Mouse (Mus musculus) midbrain, embryonic 13.5 days (tissue): ENCODE measurements around the gene Syt7. TPM values are rescaled to one million over a fixed set of nuclear protein-coding genes. Genes with fewer than 3 reads are reported as not detected.

Source experiments
- ATAC-seq: fragments of 200-750 bp; cut with Nextera tagmentation; 2 replicates; pipeline ENCODE4 v1.8.0; 2017; ENCODE audit warnings: mild to moderate bottlenecking, moderate TSS enrichment, moderate library complexity
- H3K27ac ChIP-seq: fragments of 300-500 bp; sonication (generic); 2 replicates; pipeline ENCODE4 v1.5.1; 2015; ENCODE audit warnings: inconsistent platforms, mild to moderate bottlenecking, moderate library complexity
- H3K27me3 ChIP-seq: fragments of 300-500 bp; sonication (generic); 2 replicates; pipeline ENCODE4 v1.6.1; 2015; ENCODE audit warnings: mild to moderate bottlenecking, inconsistent platforms
- H3K36me3 ChIP-seq: fragments of 300-500 bp; sonication (generic); 2 replicates; pipeline ENCODE4 v1.6.1; 2015; ENCODE audit warnings: mild to moderate bottlenecking, inconsistent platforms
- H3K4me1 ChIP-seq: fragments of 300-500 bp; sonication (generic); replicated peaks from 2 replicates; pipeline ENCODE4 v1.6.1; 2015; ENCODE audit warnings: inconsistent platforms
- H3K4me2 ChIP-seq: fragments of 300-500 bp; sonication (generic); replicated peaks from 2 replicates; pipeline ENCODE4 v1.6.1; 2015; ENCODE audit warnings: moderate library complexity, mild to moderate bottlenecking, inconsistent platforms
- H3K4me3 ChIP-seq: fragments of 300-500 bp; sonication (generic); replicated peaks from 2 replicates; pipeline ENCODE4 v1.5.1; 2015; ENCODE audit warnings: mild to moderate bottlenecking, inconsistent platforms
- H3K9ac ChIP-seq: fragments of 300-500 bp; sonication (generic); replicated peaks from 2 replicates; pipeline ENCODE4 v1.6.1; 2015; ENCODE audit warnings: mild to moderate bottlenecking, inconsistent platforms
- H3K9me3 ChIP-seq: fragments of 300-500 bp; sonication (generic); 2 replicates; pipeline ENCODE4 v1.6.1; 2016; ENCODE audit warnings: mild to moderate bottlenecking, inconsistent platforms
- WGBS: fragments of 180-500 bp; shearing (Covaris S2); methylation state at CpG from one replicate; pipeline ENCODE4 v1.1.7; 2015; 5-methylcytosine and 5-hydroxymethylcytosine counted together
- polyA plus RNA-seq: library from polyadenylated mRNA; unstranded; fragments of >200 nt; fragmentation: Nextera tagmentation; extraction: Ambion mirVana; gene quantifications from 2 replicates; pipeline ENCODE4 v1.2.1, GENCODE M21; 2015

The Syt7 gene
- 8.2 and 8.8 TPM in 2 replicates for polyA plus RNA-seq

DNA sequence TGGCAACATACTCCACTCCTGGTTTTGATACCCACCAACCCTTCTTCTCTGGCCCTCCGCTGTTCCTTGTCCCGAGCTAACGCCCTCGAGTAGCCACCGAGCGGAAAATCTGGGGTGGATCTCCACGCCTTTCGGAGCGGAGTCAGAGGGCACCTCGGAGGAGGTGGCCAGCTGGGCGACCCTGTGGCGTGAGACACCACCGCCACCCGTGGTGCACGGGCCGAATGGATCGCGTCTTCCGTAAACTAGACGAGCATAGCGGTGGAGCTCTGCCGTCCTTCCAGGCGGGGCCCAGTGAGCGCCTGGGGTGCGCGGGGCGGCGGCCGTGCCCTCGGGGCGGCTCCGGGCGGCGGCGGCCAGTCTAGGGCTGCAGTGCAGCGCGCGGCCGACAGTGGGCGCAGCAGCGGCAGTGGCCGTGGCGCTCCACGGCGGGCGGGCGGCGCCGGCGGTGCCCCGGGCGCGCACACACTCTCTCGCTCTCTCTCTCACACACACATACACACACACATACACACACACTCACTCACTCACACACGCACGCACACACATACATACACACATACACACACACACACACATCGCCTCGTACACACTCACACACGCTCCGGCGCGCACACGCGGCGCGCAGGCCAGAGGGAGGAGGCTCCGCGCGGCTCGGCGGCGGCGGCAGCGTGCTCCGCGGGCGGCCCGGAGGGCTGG lies at the start of gene Syt7:
Gene Syt7 (plus strand): TSS at position 476 of the 699 bp plus-strand sequence.
- peaks cover 51% of the 10 kb centered on the region for H3K4me1 ChIP-seq

GRCm38 (mm10) chr19:10339271-10339670 lies 49.6 kb upstream of the Syt7 start:
- Histone ChIP-seq H3K4me3 (no peak overlapping the region), H3K36me3 (no peaks in the 10 kb centered on the region), H3K27me3 (peaks cover 23% of the 10 kb centered on the region), H3K4me1 (peaks cover 55% of the 10 kb centered on the region), H3K9ac (0 out of 2 replicates have a peak overlapping the region, but pooled peaks have one; percentile 12), H3K4me2 (no peak overlapping the region), H3K27ac (peak overlapping the region; percentile 2; the same call in 1 of the 2 replicates), H3K9me3 (no peaks in the 10 kb centered on the region)
- 4% methylated on average over 5 of the region's 5 CpGs for WGBS
- no peak for ATAC-seq

More for the DNA sequence above, at the start of gene Syt7:
- ATAC-seq: peak; percentile 85
- H3K36me3 ChIP-seq: no peaks in the 10 kb centered on the region
- H3K27ac ChIP-seq: peak within 1 kb of the TSS; percentile 71
- H3K9me3 ChIP-seq: no peaks in the 10 kb centered on the region
- under 1% methylated on average over 64 of the region's 78 CpGs for WGBS
- peaks cover 23% of the 10 kb centered on the region; the same call in 1 of the 2 replicates for H3K27me3 ChIP-seq
- H3K4me2 ChIP-seq: peak within 1 kb of the TSS; percentile 79
- peak within 1 kb of the TSS; percentile 86 for H3K9ac ChIP-seq
- H3K4me3 ChIP-seq: peak within 1 kb of the TSS; percentile 72

DNA sequence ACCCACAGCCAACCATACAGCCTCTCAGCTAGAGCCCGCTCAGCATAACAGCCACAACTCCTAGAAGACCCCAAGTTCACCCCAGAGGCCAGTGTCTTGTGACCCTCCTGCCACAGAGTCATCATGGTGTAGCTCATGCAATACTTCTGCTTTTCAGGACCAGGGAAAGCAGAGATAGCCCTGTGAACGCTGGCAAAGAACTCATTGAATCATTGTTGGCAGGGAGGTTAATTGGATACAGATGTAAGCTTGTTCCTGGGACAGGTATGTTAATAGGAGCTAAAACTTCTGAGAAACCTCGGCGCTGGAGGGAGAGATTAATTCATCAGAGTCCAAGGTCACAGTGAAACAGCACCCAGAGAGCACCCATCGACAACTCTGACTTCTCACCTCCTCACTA lies 48.2 kb upstream of the Syt7 start:
- H3K4me2 ChIP-seq: no peak overlapping the region
- 36% methylated on average over 5 of the region's 5 CpGs for WGBS
- H3K9ac ChIP-seq: no peak overlapping the region
- H3K4me3 ChIP-seq: no peak overlapping the region
- H3K27me3 ChIP-seq: peaks cover 28% of the 10 kb centered on the region
- no peak overlapping the region for H3K27ac ChIP-seq
- H3K4me1 ChIP-seq: peaks cover 55% of the 10 kb centered on the region
- no peaks in the 10 kb centered on the region for H3K36me3 ChIP-seq
- ATAC-seq: no peak
- no peaks in the 10 kb centered on the region for H3K9me3 ChIP-seq

DNA sequence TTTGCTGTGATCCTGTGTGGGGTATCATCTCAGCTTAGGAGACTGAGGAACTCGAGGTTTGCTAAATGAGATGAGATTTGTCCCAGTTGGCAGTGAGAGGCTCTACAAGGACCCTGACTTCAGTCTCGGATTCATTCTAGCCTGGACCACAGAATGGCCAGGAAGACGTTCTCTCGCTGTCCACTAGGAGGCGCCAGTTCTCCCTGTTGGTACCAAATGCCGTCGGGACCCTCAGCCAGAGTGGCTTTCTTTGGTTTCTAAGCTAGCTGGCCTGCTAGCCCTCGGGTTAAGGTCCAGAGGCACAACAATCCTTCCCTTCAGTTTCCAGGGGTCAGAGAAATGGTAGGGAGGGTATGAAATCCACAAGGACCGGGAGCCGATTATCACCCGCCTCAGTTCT lies 47.7 kb upstream of the Syt7 start:
- ATAC-seq: no peak
- Histone ChIP-seq H3K9me3 (no peaks in the 10 kb centered on the region), H3K9ac (no peak overlapping the region), H3K4me1 (peaks cover 56% of the 10 kb centered on the region), H3K27me3 (peaks cover 28% of the 10 kb centered on the region), H3K4me2 (no peak overlapping the region), H3K36me3 (no peaks in the 10 kb centered on the region), H3K27ac (no peak overlapping the region), H3K4me3 (no peak overlapping the region)
- 17% methylated on average over 11 of the region's 11 CpGs for WGBS

DNA sequence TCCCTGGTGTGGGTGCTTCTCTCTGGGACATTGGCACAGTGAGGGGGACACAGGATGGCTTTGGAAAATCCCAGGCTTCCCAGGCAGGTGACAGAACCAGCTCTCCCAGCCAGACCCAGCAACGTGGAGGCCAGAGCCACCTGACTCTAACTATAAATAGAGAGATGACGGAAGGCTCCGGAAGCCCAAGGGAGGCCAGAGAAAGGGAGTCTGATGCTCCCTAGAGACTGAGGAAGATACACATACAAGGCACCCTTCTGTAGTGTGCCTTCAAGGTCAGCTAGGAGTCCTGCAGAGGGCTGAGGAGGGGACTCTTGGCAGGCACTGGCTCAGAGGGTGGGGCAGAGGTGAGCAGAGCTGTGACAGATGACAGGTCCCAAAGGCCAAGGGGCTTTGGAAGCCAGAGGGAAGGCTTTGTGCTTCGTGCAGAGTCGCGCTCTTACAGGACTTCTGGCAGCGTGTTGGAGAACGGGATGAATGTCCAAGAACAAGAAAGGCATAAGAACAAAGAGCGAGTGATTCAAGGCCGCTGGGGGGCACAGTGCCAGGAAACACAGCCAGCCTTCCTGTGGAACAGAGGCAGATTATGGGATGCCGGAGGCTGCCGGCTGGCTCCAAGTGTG lies 47.0 kb upstream of the Syt7 start:
- 25% methylated on average over 12 of the region's 12 CpGs for WGBS
- peak; percentile 58 for ATAC-seq
- H3K4me1 ChIP-seq: peaks cover 60% of the 10 kb centered on the region
- no peak overlapping the region for H3K4me3 ChIP-seq
- H3K27ac ChIP-seq: peak overlapping the region; percentile 55; the same call in 1 of the 2 replicates
- peaks cover 28% of the 10 kb centered on the region for H3K27me3 ChIP-seq
- H3K9me3 ChIP-seq: no peaks in the 10 kb centered on the region
- no peaks in the 10 kb centered on the region for H3K36me3 ChIP-seq
- H3K9ac ChIP-seq: no peak overlapping the region
- no peak overlapping the region for H3K4me2 ChIP-seq

GRCm38 (mm10) chr19:10343866-10344265 lies 45.0 kb upstream of the Syt7 start:
- ATAC-seq: no peak
- 89% methylated on average over 10 of the region's 10 CpGs for WGBS

GRCm38 (mm10) chr19:10345696-10346095 lies 43.2 kb upstream of the Syt7 start:
- ATAC-seq: no peak
- Histone ChIP-seq H3K27ac (no peak overlapping the region), H3K27me3 (peaks cover 16% of the 10 kb centered on the region; the same call in 1 of the 2 replicates), H3K9me3 (peaks cover 3% of the 10 kb centered on the region; the same call in 1 of the 2 replicates), H3K4me3 (no peak overlapping the region), H3K9ac (no peak overlapping the region), H3K4me2 (no peak overlapping the region), H3K36me3 (no peaks in the 10 kb centered on the region), H3K4me1 (peaks cover 39% of the 10 kb centered on the region)
- 44% methylated on average over 12 of the region's 12 CpGs for WGBS

More at GRCm38 (mm10) chr19:10343866-10344265, 45.0 kb upstream of the Syt7 start:
- peaks cover 57% of the 10 kb centered on the region for H3K4me1 ChIP-seq
- H3K9me3 ChIP-seq: no peaks in the 10 kb centered on the region
- no peak overlapping the region for H3K27ac ChIP-seq
- H3K9ac ChIP-seq: no peak overlapping the region
- H3K36me3 ChIP-seq: no peaks in the 10 kb centered on the region
- peaks cover 28% of the 10 kb centered on the region for H3K27me3 ChIP-seq
- no peak overlapping the region for H3K4me3 ChIP-seq
- H3K4me2 ChIP-seq: no peak overlapping the region

- Histone ChIP-seq H3K9me3 (peaks cover 3% of the 10 kb centered on the region; the same call in 1 of the 2 replicates), H3K36me3 (no peaks in the 10 kb centered on the region), H3K27me3 (peaks cover 13% of the 10 kb centered on the region; the same call in 1 of the 2 replicates), H3K9ac (no peak overlapping the region), H3K4me3 (no peak overlapping the region), H3K4me2 (no peak overlapping the region), H3K4me1 (peaks cover 22% of the 10 kb centered on the region), H3K27ac (peak overlapping the region; percentile 41; the same call in 1 of the 2 replicates)
- ATAC-seq: peak; percentile 60
- WGBS: 17% methylated on average over 5 of the region's 5 CpGs
Observed at GRCm38 (mm10) chr19:10347628-10348273, 41.1 kb upstream of the Syt7 start.

DNA sequence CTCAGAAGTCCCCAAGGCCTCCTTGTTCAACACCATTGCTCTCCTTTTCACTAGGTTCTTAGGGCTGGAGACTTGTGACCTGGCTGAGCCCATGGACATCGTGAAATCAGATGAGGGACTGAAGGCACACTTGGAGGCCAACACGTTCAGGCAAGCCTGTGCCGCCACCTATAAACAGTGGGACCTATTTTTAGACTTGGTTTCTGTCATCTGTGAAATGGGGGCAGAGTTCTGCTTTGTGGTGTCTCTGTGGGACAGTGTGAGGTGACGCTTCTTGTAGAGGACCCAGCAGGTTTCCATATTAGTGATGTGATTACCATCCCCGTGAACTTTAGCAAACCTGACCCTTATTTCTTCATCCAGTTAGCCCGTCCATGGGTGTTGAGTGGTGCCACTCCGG lies 36.7 kb upstream of the Syt7 start:
- 91% methylated on average over 7 of the region's 7 CpGs for WGBS
- no peak for ATAC-seq
- no peak overlapping the region for H3K9ac ChIP-seq
- H3K4me1 ChIP-seq: peaks cover 25% of the 10 kb centered on the region
- no peak overlapping the region for H3K27ac ChIP-seq
- no peak overlapping the region for H3K4me2 ChIP-seq
- no peaks in the 10 kb centered on the region for H3K27me3 ChIP-seq
- H3K9me3 ChIP-seq: peaks cover 3% of the 10 kb centered on the region; the same call in 1 of the 2 replicates
- no peak overlapping the region for H3K4me3 ChIP-seq
- H3K36me3 ChIP-seq: no peaks in the 10 kb centered on the region

DNA sequence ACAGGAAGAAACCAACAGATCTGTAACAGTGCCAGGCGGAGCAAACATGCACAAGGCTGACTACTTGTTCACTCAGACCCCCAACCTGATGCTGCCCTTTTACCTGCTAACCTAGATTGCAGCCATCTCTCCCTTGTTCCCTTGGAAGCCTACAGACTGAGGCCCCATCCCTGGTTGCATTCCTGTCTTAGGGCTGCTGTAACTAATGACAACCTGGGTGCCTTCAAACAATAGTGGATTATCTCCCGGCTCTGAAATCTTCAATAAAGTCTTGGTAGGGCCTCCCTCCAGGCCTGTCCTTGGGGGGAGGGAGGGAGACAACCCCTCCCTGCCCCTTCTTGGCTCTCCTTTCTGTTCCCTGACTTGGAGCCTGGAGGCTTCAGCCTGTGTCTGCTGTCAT lies 34.1 kb upstream of the Syt7 start:
- peaks cover 26% of the 10 kb centered on the region for H3K4me1 ChIP-seq
- peaks cover 3% of the 10 kb centered on the region; the same call in 1 of the 2 replicates for H3K9me3 ChIP-seq
- no peaks in the 10 kb centered on the region for H3K27me3 ChIP-seq
- peak; percentile 38 for ATAC-seq
- peak overlapping the region; percentile 14; the same call in 1 of the 2 replicates for H3K27ac ChIP-seq
- H3K36me3 ChIP-seq: no peaks in the 10 kb centered on the region
- no peak overlapping the region for H3K4me2 ChIP-seq
- WGBS: 21% methylated on average over 2 of the region's 2 CpGs
- no peak overlapping the region for H3K4me3 ChIP-seq
- H3K9ac ChIP-seq: no peak overlapping the region

- Histone ChIP-seq H3K4me1 (peaks cover 26% of the 10 kb centered on the region), H3K27me3 (no peaks in the 10 kb centered on the region), H3K36me3 (no peaks in the 10 kb centered on the region), H3K27ac (peak overlapping the region; percentile 39; the same call in 1 of the 2 replicates), H3K4me3 (no peak overlapping the region), H3K9me3 (no peaks in the 10 kb centered on the region), H3K4me2 (0 out of 2 replicates have a peak overlapping the region, but pooled peaks have one; percentile 13), H3K9ac (no peak overlapping the region)
- ATAC-seq: peak; percentile 76
- WGBS: 2% methylated on average over 12 of the region's 12 CpGs
Observed at GRCm38 (mm10) chr19:10356845-10357503, 31.9 kb upstream of the Syt7 start.
